Comparison of ENCODE assay signal across 21 mouse cellular contexts in the genomic region with DNA sequence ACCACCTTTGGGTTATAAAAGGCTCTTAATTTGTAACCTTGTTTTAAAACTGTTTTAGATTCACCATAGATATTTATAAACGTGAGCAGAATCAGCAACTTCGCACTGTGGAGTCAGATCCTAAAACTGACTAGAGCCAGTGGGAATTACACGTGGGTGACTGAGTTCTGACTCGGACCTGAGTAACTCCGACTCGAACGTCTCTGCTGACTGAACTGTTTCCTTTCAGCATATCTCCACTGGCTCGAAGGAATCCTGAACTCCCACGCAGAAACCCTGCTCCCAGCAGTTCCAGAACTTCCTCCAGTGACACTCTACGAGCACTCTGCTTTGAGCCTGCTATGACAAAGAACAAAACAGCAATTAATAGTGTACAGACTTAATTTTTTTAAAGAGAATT. TPM values are rescaled to one million over a fixed set of nuclear protein-coding genes. Genes with fewer than 3 reads are reported as not detected.
A peak's percentile ranks its signal among the peaks of the same experiment; 100 is the strongest.
DNase-seq lines count a peak whose midpoint lies in the region; ATAC-seq lines count a peak whose summit lies in the region.
"Had no signal": no experiment of that assay in that cellular context is flagged by ENCODE, and none has a peak within 500 bp of the region (broad histone marks: within the 10 kb centered on the region; RNA-seq: fewer than 3 reads in every experiment).

No protein-coding gene starts in this region.

- H3K4me3 ChIP-seq in heart, embryonic 16.5 days (ENCODE audit: low read length), result no peak overlapping the region
- H3K4me3 ChIP-seq in hindbrain, embryonic 10.5 days, result no peak overlapping the region
- H3K4me3 ChIP-seq: embryonic facial prominence, embryonic 12.5 days; heart, embryonic 10.5 days; limb, embryonic 13.5 days; liver, embryonic 15.5 days; neural tube, embryonic 12.5 days had no signal

- 52% methylated on average over 10 of the region's 10 CpGs for WGBS in heart, embryonic 16.5 days
- 88% methylated on average over 10 of the region's 10 CpGs for WGBS in hindbrain, embryonic 10.5 days

- no peak overlapping the region for H3K4me2 ChIP-seq in heart, embryonic 16.5 days (ENCODE audit: low read depth, low read length)
- H3K4me2 ChIP-seq: embryonic facial prominence, embryonic 12.5 days; limb, embryonic 13.5 days; liver, embryonic 15.5 days; neural tube, embryonic 12.5 days had no signal

- peaks cover 48% of the 10 kb centered on the region for H3K36me3 ChIP-seq in heart, embryonic 16.5 days (ENCODE audit: control insufficient read depth, insufficient read depth)
- H3K36me3 ChIP-seq in hindbrain, embryonic 10.5 days, result peaks cover 85% of the 10 kb centered on the region

- H3K9me3 ChIP-seq in heart, embryonic 16.5 days (replicated peaks; ENCODE audit: control insufficient read depth, low read length), result no peaks in the 10 kb centered on the region
- H3K9me3 ChIP-seq in hindbrain, embryonic 10.5 days, result no peaks in the 10 kb centered on the region; the same call in 1 of the 2 replicates
- H3K9me3 ChIP-seq: embryonic facial prominence, embryonic 12.5 days; heart, embryonic 10.5 days; limb, embryonic 13.5 days; liver, embryonic 15.5 days; neural tube, embryonic 12.5 days had no signal

- no peak overlapping the region for H3K27ac ChIP-seq in heart, embryonic 16.5 days (ENCODE audit: low read length)
- no peak overlapping the region for H3K27ac ChIP-seq in hindbrain, embryonic 10.5 days
- H3K27ac ChIP-seq: embryonic facial prominence, embryonic 12.5 days; heart, embryonic 10.5 days; limb, embryonic 13.5 days; liver, embryonic 15.5 days; neural tube, embryonic 12.5 days had no signal

- intact Hi-C loops in left cerebral cortex, postnatal 4 days (cut with DNase I), result loop anchor here (5.0 kb wide), 1 partner anchor 50 kb away; no protein-coding TSS in a partner anchor

- H3K9ac ChIP-seq in heart, embryonic 16.5 days (ENCODE audit: low read length), result no peak overlapping the region
- H3K9ac ChIP-seq: embryonic facial prominence, embryonic 12.5 days; limb, embryonic 13.5 days; liver, embryonic 15.5 days; neural tube, embryonic 12.5 days had no signal

- DNase-seq in heart, adult 9 months (ENCODE audit: low spot score in 2 of 2), result no peak
- DNase-seq in left cerebral cortex, adult 18-20 months (ENCODE audit: low spot score in 2 of 2), result peak; percentile 34 to 40
- no peak for DNase-seq in left cerebral cortex, postnatal 4 days
- DNase-seq in right cerebral cortex, postnatal 25 days, result peak; percentile 8
- DNase-seq in right cerebral cortex, postnatal 4 days, result no peak
- DNase-seq in telencephalon, adult 2 months (ENCODE audit: low read depth, low spot score), result peak; percentile 22
- no peak for DNase-seq in hindbrain, embryonic 10.5 days (ENCODE audit: low spot score)
- DNase-seq: cerebellum, adult 9-10 months; gastrocnemius, postnatal 14 days; heart, postnatal 14 days; layer of hippocampus, adult 9-11 months; spleen, adult 18-20 months had no signal

- no peaks in the 10 kb centered on the region for H3K27me3 ChIP-seq in heart, embryonic 16.5 days (ENCODE audit: control insufficient read depth, insufficient read depth, low read length)
- H3K27me3 ChIP-seq in hindbrain, embryonic 10.5 days (ENCODE audit: insufficient read depth, poor library complexity, severe bottlenecking), result no peaks in the 10 kb centered on the region
- H3K27me3 ChIP-seq: embryonic facial prominence, embryonic 12.5 days; limb, embryonic 13.5 days; liver, embryonic 15.5 days; neural tube, embryonic 12.5 days had no signal

- peak; percentile 41; the same call in 1 of the 2 replicates for ATAC-seq in heart, embryonic 16.5 days (replicated peaks; ENCODE audit: extremely low read depth, insufficient read depth, low FRiP score)
- ATAC-seq: forebrain, embryonic 16.5 days; hindbrain, embryonic 16.5 days; intestine, postnatal 0 days had no signal

- no peaks in the 10 kb centered on the region for H3K4me1 ChIP-seq in heart, embryonic 16.5 days (ENCODE audit: control insufficient read depth, insufficient read depth, low read length)
- H3K4me1 ChIP-seq in hindbrain, embryonic 10.5 days (replicated peaks), result no peaks in the 10 kb centered on the region
- H3K4me1 ChIP-seq: embryonic facial prominence, embryonic 12.5 days; heart, embryonic 10.5 days; limb, embryonic 13.5 days; liver, embryonic 15.5 days; neural tube, embryonic 12.5 days had no signal

RNA-seq across cellular contexts. Expression of a gene that starts 18.8 kb away (rescaled TPM):
- polyA plus RNA-seq in heart, embryonic 16.5 days (2015; fragmentation: Nextera tagmentation; extraction: Ambion mirVana), result 7.9 and 9.0 TPM in 2 replicates
- total RNA-seq in left cerebral cortex, adult 18-20 months (2021), result 1 to 10 TPM; 7.6 to 7.8 TPM
- 10 to 100 TPM; 16.9 to 20.1 TPM for total RNA-seq in left cerebral cortex, postnatal 4 days (2021)
- 10.1 and 12.0 TPM in 2 replicates for polyA plus RNA-seq in hindbrain, embryonic 10.5 days (2016; fragmentation: Nextera tagmentation; extraction: Ambion mirVana)

RNA-seq across cellular contexts. Expression of a gene that starts 54.0 kb away (rescaled TPM):
- polyA plus RNA-seq in heart, embryonic 16.5 days (2015; fragmentation: Nextera tagmentation; extraction: Ambion mirVana), result 15.0 and 15.8 TPM in 2 replicates
- 10 to 100 TPM in 1 of 2 experiments, 1 to 10 TPM in 1; 8.9 to 12.1 TPM for total RNA-seq in left cerebral cortex, adult 18-20 months (2021)
- total RNA-seq in left cerebral cortex, postnatal 4 days (2021), result 10 to 100 TPM in 1 of 2 experiments, 1 to 10 TPM in 1; 8.0 to 10.1 TPM
- 24.3 and 25.9 TPM in 2 replicates for polyA plus RNA-seq in hindbrain, embryonic 10.5 days (2016; fragmentation: Nextera tagmentation; extraction: Ambion mirVana)

Comparison
In these comparisons a context has a peak if more than half of its experiments do, and no peak if none do; other contexts are left out.
1. DNase-seq: peak in left cerebral cortex, adult 18-20 months (2 of 2), right cerebral cortex, postnatal 25 days (single experiment) and telencephalon, adult 2 months (single experiment); none in heart, adult 9 months (0 of 2), left cerebral cortex, postnatal 4 days (single experiment), right cerebral cortex, postnatal 4 days (single experiment) and hindbrain, embryonic 10.5 days (single experiment).